Mouse (Mus musculus) testis, adult 2 months (tissue): Measurements from ENCODE around the gene Ptpdc1.

Experiments
- CTCF ChIP-seq: fragments of 200-500 bp; IDR thresholded peaks from 2 replicates; pipeline ENCODE4 v1.5.1; 2012; ENCODE audit warnings: low read depth, mild to moderate bottlenecking, inconsistent platforms, low read length, moderate library complexity; ENCODE audit not compliant: control insufficient read depth, insufficient read depth, insufficient replicate concordance
- POLR2A ChIP-seq: fragments of 200-500 bp; IDR thresholded peaks from 2 replicates; pipeline ENCODE4 v1.6.1; 2012; ENCODE audit warnings: low read depth, mild to moderate bottlenecking, inconsistent platforms, low read length, moderate library complexity; ENCODE audit not compliant: control insufficient read depth

DNA sequence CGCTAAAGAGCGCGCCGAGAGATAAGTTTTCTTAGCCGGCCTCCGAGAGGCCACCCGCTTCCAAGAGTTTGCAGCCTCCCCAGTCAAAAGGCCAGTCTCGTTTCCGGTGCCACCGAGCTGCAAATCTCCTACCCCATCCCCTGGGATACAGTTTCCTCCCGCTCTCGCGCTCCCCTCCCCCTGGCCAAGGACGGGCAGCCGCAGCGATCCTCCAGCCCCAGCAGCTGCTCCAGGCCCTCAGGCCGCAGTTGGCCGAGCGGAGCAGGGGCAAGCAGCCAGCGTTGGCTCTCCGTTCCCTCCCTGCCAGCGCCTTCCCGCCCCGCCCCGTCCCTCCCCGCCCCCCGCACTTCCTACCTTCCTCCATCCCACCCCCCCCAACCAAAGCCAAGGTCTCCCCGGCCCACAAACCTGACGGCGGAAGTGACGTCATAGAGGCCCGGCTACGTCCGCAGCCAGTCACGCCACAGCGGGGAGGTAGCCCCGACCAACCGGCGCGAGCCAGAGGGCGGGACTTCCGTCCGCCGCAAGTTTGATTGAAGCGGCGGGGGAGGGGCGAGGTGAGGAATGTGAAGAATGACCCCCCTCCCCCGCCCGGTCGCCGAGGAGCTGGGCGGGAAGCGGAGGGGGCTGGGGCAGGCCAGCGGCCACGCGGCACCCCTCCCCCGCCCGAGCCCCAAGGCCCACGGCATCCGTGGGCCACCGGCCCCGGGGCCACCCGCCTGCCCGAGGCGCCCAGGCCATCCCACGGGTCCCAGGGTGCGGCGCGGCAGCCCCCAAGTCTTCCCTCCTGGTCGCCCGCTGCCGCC, 79.8 kb downstream of the Ptpdc1 start:
- TF ChIP-seq CTCF (no peak), POLR2A (no peak; the same call in 1 of the 2 replicates)
